Mouse (Mus musculus) retina, embryonic 14.5 days (tissue): ENCODE measurements around the gene Ift52.

Source experiments
- DNase-seq: peaks from one replicate; pipeline ENCODE4 v3.0.0-alpha.2; 2015; ENCODE audit warnings: low spot score

Gene Ift52

DNA sequence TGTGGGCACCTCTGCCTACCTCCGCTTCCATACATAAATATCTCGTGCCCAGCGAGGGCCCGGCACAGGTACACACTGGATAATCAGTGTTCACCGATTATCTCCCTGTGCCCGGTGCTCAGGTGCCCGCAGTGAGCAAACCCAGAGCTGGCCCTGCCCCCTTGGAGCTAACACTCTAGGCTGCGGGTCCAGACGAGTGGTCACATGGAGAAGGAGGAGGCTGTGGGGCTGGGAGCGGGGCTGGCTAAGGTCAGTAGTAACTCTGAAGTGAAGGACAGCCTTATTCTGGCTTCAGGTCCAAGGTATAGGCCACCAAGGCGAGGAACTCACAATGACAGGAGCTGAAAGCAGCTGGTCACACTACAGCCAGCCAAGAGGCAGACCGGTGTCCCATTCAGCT, 57.7 kb downstream of the Ift52 start:
- DNase-seq, result no peak

GRCm38 (mm10) chr2:163075234-163075633, 58.1 kb downstream of the Ift52 start:
- no peak for DNase-seq

DNA sequence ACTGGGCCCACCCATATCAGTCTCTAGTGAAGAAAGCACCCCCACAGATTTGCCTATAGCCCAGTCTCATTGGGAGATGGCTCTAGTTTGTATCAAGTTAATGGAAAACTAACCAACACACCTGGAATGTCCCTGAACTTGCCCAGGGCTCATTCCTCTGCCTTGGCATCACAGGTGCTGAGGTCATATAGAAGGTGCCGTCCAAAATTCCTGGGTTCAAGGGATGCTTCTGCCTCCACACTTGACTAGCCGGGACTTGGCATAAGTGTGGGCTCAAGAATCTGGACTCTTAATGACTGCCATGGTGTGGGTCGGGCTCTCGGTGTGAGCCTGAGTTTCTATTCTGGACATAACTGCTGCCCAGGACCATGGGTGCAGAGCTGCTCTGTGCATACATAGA, 61.9 kb downstream of the Ift52 start:
- no peak for DNase-seq

DNA sequence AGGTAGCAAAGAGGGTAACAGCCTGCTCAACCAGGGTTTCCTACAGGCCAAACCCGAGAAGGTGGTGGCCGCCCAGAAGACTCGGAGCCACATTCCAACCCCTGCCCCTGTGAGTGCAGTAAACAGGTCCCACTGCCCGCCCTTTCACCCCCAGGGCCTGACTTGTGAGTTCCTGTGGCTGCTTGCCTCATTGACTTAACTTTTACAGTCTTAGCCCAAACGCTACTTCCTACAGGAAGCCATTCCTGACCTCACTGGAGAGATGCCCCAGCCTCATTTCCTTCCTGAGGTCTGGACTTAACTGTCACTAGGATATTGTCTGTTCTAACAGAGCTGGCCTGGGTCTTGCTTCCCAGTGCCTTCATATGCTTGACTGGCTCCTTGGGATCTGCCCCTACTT, 65.4 kb downstream of the Ift52 start:
- DNase-seq, result no peak

DNA sequence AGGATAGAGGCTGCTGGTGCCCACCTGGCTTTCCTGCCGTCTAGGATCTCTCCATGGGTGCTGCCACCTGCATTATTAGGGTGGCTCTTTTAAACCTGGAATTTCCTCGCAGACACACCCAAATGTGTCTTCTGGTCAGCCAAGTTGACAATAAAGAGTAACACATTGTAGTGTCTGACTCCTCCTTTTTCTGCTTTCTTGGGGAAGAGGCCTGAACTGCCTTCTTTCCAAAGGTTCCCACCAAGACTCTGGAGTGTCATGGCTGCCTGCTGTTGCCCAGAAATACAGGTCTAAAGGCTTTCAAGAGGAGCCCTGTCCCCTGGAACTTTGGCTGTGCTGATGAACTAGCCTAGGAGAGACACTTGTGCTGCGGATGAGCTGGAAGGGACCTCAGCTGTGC, 67.4 kb downstream of the Ift52 start:
- no peak for DNase-seq

DNA sequence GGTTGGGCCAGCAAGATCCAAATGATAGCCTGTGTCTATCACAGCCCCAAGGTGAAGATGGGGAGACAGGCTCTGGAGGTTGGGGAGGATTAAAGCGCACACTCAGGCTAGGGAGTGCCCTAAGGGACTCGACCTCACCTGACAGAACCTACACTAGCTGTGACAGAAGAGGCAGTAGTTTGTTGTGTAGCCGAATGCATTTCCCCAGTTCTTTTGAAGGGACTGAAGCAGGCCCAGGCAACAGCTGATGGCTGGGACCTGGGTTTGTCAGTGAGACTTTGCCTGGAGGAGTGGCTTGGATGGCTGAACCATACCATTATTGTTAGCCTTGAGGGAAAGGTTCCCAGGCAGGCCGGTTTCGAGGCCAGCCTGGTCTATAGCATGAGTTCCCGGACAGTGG, 67.9 kb downstream of the Ift52 start:
- DNase-seq, result no peak

DNA sequence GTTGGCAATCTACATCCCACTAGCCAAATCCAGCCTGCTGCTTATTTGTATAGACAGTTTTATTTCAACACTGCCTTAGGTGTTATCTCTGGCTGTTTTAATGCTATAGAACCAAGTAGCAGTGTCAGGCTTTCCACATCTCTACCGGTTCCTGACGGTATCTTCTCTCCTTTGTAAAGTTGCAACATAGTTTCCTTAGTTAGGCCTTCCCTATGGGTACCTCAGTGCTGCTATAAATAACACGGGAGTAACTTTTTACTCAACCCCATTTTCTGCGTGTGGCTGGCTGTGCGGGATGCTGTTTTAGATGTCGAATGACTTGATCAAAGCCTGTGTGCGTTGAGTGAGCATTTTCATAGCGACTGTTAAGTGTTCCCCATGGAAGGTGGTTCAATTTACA, 69.4 kb downstream of the Ift52 start:
- no peak for DNase-seq

GRCm38 (mm10) chr2:163087728-163088127, 70.6 kb downstream of the Ift52 start, which contains the start of gene Gtsf1l:
TSS of gene Gtsf1l (minus strand) at chr2:163087855.
- no peak for DNase-seq

GRCm38 (mm10) chr2:163089475-163090123, 72.4 kb downstream of the Ift52 start:
- DNase-seq, result no peak

- DNase-seq, result no peak
Measured at GRCm38 (mm10) chr2:163094909-163095308, 77.8 kb downstream of the Ift52 start.
